Mouse (Mus musculus) CD8-positive naive resting alpha-beta T cell, adult 2 months (primary cell): ENCODE results near the gene Rasal2.

Experiments used
- DNase-seq, 2 experiments: peaks; one replicate each; pipeline ENCODE4 v3.0.0; 2022; ENCODE audit warnings: low read depth in 2 of 2, low spot score in 2 of 2

Gene Rasal2

DNA sequence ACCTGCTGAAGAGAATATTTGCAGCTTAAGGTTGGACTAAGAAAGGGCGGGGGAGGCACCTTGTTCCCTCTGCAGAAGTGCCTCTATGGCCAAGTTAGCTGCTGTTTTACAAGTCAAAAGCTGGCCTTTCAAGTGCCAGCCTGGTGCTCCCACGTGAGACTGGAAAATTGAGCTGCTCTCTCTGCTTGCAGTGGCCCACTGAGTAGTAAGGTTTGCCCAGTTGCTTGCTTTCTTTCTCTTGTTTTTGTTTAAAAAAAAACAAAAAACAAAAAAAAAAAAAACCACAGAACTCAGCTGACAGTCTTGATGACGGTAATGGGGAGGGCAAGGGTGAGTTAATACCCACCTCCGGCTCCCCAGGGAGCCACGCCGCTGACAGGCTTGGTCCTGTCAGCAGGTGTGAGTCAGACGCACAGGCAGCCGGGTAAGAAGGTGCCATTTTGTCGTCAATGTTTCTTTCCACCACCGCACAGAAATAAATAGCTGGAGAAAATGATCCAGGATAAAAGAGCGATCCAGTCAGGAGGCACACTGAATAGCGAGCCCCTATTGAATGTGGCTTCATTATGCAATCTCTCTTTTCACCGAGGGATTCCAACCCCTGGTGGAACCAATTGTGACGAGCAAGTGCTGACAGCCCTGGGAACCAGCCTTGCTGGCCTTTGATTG lies 27.7 kb upstream of the Rasal2 start:
- DNase-seq, result no peak

DNA sequence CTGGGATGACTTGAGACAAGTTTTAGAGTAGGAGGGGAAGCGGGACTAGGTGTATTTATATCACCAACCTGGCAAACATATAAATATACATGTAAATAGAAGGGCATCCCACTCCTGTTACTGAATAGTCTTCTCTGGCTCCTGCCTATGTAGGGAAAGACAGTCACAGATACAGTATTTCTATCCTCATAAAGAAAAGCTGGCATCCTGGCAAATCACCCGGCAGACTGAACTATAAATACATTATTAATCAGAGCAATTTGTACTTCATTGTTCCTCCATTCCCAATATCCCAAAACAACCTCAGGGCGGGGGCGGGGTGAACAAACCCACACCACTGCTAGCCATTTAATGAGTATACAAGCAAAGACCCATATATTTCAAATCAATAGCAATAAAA lies 26.7 kb upstream of the Rasal2 start:
- DNase-seq, result no peak

DNA sequence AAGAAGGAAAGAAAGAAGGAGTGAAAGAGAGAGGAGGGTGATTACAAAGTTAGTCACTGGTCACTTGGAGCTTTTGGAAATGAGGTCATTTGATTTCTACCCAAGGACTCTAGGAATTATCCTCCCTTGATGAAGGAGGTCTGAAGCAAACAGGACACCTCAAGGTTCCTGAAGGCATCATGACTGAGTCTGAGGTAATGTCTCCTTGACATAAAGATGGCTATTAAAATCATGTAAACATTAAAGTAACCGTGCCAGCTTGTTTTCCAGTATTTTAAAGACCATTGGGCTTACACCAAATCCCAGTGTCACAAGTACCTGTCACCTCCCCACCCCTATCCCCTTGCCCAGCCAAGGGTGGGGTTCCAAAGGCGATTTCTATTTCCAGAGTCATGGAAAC lies 25.9 kb upstream of the Rasal2 start:
- no peak for DNase-seq

DNA sequence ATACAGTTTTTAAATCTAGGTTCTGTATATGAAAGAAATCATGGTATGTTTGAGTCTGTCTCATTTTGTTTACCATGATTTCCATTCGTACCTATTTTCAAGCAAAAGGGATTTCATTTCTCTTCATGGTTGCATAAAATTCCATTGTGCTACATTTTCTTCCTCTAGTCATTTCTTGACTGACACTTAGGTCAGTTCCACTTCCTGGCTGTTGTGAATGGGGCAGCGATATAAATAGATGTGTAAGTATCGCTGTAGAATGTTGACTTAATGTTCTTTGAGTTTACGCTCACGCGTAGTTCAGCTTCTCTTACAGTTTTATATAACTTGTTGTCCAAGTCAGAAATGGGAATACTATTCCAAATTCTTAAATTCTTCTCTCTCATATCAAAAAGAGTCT lies 23.5 kb upstream of the Rasal2 start:
- DNase-seq, result no peak

DNA sequence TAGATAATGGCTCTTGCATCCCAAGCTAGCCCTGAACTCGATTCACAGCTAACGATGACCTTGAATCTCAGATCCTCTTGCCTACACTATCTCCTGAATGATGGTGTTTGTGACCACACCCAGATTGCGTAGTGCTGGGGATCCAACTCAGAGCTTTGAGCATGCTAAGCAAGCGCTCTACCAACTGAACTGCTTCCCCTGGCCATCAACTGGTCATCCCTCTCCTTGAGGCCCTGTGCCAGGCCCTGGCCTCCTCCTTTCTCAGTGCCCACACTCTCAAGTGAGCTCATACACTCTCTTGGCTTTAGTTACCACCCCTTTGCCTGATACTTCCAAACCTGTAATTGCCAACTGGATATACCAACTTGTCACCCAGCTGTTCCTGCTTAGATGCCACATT lies 22.0 kb upstream of the Rasal2 start:
- no peak for DNase-seq

DNA sequence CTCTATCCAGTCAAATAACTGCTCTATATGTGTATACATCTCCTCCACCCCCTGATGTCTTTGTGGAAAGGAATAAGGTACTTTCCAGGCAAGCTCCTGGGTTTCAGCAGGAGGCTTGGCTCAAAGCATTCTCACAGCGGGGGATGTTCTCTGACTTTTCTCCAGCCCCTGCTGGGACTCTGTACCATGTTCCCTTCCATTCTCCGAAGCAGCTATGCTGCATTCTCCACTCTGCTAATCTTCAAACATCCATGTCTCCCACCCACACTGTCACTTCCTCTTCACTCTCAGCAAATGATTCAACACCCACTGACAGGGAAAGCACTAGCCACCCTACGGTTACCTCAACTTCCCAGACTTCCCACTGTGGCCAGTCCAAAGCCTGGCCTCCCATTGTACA lies 20.9 kb upstream of the Rasal2 start:
- no peak for DNase-seq

DNA sequence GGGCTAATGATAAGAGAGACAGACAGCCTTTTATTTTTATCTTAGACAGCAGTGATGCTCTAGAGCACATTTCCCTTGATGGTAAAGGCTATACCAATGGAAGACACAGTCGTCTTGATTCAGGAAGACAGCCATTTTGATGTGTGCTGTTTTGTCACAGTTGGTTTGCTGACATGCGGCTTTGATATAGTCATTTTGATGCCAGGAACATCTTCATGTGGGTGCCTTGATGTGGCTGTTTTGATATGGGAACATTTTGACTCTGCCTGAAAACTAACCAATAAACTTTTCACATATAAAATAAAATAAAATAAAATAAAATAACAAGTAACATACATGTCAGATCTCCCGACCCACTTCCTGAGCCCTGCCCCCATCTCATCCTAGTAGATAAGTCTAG lies 16.0 kb upstream of the Rasal2 start:
- DNase-seq, result no peak

DNA sequence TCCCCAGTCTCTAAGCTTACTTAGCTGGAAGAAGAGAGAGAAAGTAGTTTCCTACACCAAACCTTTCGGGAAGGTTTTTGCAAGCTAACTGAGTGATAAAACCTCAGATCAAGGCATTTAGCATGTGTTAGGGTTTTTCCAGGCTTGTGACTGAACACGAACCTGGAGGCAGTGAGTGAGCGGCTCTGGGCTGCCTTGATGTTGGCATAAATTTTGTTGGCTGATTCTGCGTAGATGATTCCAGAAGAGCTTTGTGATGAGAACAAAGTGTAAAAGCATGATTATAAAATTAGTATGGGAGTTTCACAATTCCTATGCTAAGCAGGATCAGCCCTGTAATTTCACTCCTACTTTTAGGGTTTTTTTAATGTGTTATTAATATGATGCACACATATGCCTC lies 15.2 kb upstream of the Rasal2 start:
- no peak for DNase-seq

DNA sequence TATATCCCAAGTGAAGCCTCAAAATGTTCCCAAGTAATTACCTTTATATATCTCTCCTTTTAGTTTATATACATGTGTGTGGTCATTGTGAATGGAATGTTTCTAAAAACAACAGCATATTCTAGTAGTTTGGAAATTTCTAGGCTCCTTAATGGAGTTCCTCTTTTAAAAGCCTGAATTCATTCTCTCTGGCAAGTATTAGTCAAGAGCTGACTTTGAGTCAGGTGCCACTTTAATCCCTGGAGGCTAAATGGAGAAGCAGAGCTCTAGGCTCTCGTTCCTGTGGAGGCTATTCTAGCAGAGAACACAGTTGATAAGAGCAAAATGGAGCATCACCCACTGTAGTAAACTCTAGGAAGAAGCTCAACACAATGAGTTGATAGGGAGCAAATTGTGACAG lies 14.5 kb upstream of the Rasal2 start:
- DNase-seq, result no peak

DNA sequence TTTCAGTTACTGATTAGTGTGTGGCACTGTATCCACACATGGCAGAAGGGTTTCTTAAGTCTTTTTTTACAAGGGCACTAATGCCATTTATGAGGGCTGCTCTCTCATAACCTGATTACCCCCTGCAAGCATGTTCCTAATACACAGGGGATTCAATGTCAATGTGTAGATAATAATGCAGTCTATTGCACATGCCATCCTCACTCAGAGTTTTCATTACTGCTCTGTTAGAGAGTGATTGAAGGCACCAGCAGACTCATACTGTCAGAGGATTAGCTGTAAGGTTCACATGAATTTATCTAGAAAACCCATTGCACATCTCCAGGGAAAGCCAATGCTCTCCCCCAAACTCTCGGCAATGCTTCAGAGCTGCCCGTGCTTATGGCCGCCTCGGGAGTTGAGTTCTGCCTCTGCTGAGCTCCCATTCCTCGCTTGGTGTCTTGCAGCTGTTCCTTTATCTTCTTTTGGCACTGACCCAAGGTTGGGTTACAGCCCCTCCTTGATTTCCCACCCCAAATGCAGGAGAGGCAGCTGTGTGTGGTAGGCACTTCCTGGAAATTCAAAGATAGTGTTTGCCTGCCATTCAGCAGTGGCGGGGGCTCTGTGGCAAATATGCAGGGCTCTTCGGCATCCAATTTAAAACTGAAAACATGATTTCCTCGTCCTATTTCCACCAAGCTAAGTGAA lies 13.5 kb upstream of the Rasal2 start:
- DNase-seq, result no peak

DNA sequence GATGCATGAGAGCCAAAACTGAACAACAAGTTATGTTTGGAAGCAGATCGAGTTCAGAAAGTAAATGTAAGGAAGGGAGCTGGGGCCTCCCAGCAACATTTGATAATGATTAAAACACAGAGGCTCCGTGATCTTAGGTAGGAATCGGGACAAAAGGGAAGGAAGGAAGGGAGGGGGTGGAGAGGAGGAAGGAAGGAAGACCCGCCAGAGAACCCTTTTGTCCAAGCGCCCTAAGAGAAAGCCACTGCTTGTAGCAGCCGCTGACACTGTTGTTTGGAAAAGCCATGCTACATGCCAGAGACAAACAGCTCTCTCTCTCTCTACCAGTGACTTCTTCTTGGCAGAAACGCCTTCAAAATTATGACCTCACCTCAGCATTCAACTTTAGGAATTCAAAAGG lies 5.5 kb upstream of the Rasal2 start:
- no peak for DNase-seq

DNA sequence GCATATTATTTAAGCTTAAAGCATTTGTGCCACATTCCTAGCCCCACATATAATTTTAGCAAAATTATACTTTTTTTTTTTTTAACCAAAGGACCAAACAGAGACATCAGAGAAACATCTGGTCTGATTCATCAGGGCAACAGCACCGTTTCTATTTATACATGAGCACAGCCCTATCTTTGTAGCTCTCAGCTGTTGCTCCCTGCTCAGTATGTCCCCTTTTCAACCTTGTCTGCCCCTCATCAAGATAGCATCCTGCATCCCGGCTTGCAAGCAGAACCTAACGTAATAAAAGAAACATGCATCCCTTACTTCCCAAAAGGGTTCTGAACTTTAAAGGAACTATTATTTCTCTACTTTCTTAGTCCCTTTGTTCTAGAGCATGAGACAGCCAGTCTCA lies 5.0 kb upstream of the Rasal2 start:
- no peak for DNase-seq

DNA sequence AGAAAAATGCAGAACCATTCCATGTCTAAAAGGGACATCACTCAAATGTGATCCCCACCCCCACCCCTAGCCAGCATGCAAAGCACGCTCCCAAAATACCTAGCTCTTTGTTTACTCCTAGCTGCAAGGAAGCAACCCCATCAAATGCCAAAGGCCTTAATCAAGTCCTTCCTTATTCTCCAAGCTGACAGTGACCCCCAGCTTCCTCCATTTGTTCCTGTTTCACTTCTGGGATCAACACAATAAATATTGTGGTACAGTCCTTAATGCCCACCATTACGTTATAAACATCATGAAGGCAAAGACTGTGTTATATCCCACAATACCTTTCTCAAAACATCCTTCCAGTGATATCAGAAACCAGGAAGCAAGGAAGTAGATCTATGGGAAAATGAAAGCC lies 4.2 kb upstream of the Rasal2 start:
- no peak for DNase-seq

DNA sequence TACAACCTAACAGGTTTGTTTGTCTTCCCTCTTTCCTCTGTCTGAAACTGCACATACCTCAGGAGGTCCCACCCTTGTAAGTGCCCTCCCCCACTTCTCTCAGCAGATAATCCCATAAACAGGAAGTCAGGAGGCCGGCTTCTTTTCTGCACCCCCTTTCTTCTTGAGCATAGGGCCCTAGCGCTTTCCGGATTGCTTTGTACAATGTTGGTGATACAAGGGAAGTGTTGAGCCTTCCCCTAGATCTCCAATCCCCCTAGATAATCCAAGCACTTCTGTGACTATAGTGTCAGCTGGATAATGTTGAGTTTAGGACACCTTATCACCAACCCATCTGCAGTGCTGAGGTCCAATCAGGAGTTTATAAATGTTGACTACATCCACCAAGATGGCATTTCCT lies 3.4 kb upstream of the Rasal2 start:
- DNase-seq, result no peak

DNA sequence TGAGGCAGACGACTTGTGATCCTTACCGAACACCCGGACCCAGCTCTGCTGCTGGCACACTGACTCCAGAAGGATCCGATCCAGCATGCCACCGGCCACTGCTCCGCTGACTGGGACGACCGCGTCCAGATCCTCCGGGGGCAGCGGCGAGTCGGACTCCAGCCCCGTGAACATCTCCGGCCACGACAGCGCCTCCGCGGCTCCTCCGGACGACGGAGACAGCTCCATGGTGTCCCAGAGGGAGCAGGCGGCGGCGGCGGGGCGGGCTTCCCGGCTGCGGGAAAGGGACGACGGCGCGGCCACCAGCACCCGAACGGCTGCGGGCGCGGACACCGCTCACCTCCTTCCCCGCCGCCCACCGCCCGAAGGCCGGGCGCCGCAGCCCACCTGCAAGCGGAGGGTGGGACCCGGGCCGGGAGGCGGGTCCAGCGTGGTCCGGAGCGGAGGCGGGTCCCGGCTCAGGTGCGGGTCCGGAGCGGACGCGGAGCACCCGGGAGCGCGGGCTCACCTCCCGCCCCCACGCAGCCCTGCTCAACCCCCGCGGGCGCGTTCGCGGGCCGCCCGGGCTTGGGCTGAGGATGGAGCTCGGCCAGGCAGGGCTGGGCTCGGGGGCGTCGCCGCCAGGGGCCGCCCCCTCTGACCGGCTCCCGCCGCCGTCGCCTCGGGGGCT lies 549 bp downstream of the Rasal2 start:
- DNase-seq, result peak; percentile 3 to 11

DNA sequence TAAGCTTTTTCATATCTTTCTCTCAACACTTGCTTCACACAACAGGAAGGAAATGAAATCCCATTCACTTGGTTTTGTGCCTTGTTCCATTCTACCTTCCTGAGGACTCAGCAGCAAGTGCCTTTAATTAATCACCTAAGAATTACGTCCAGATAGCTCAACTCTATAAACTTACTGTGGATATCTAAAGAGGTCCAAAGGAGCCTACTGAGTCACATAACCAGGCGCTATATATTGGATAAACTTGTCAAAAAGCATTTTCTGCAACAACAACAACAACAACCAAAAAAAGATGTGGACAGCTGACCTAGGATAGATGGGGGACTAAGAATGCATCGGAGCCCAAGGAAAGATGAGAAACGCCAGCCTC lies 1.1 kb downstream of the Rasal2 start:
- no peak for DNase-seq

DNA sequence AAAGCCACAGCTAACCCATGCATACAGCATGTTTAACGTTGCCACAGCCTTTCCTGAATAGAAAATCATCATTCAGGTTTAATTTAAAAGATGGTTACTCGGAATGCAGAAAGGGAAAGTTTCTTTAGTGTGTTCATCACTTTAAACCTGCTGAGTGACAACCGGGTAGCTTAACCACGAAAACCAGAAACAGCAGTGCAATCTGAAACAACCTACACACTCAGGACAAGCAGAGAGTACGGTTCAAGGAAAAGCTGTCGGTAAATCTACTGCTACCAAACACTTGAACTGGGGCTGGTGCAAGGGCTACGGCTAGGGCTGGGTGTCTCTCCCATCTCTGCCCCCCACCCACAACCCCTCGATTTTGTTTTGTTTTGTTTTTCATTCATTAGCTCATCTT lies 1.5 kb downstream of the Rasal2 start:
- DNase-seq, result no peak

DNA sequence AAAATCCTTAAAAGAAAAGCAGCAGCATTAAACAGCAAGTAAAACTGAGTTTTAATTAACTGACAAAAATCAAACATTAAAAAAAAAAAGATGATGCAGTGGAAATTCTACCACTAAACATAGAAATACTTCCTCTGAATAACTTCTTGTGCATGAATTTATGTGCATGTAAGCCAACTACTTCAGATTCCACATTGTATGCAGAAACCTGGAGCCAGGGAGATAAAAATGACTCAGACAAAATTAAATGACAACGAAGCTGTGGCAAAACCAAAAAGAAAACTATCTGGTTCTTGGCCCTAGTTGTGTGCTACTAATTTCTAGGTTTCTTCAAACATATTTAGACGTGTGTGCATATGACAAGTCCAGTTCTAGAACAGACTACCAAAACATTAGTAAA lies 2.7 kb downstream of the Rasal2 start:
- DNase-seq, result no peak

DNA sequence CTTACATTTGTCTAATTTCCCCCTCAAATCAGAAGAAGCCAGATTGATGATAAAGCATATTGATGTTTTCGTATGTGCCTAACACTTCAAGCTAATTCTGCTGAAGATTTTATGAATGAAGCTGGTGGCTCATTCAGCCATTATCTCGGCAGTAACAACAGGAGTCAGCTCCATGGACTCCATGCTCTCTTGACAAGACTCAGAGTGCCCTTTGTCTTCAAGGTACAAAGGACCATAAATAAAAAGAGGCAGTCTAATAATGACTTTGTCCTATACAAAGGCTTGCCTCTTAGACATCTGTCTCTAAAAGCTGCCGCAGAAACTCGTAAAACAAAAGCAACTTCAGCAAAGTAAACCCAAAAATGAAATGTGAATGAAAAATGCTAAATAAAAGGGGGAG lies 24.4 kb downstream of the Rasal2 start:
- no peak for DNase-seq

DNA sequence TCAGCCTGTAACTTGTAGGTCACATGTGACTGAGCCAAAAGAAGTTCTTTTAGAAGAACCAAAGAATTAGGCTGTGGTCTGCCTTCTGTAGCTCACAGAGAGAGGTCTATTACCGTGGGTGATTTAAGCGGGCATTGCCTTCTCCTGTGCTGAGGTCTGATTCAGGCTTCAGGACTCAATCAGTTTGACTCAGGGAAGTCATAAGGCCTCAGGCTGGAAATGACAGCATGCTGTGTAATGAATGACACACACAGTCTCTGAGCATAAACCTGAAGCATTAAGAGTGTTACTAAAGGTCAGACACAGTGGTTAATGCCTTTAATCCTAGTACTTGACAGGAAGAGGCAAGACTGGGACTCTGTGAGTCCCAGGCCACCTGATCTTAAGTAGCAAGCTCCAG lies 31.7 kb downstream of the Rasal2 start:
- DNase-seq, result no peak

DNA sequence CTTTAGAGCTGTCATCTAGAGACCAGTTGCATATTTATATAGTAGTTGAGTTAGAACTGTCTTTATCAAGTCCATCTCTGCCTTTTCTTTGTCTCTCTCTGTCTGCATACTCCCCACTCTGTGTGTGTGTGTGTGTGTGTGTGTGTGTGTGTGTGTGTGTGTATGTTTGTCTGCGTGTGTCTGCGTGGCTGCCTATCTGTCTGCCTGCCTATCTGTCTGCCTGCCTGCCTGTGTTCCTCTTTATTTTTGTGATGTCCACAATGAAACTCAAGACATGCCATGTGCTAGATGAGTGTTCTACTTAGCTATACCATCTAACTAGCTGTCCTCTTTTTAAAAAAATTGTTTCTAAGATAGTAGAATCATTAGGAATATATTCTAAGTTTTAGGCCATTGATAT lies 42.0 kb downstream of the Rasal2 start:
- no peak for DNase-seq

DNA sequence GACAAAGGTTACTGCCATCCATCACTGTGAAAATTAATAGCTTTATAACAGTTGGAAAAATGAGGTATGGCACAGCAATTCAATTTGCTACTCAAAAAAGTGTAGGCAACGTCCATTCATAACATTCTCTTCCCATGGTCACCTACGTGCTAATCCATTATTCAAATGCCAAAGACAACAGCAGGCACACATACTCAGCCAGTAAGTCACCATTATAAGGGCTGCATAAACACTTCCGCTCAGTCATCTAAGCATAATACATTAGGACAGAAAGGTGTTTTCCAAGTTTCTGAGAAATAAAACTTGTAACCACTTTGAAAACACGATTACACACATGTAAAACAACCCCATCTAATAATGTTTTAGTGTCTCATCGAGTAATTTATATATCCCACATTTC lies 44.1 kb downstream of the Rasal2 start:
- no peak for DNase-seq

DNA sequence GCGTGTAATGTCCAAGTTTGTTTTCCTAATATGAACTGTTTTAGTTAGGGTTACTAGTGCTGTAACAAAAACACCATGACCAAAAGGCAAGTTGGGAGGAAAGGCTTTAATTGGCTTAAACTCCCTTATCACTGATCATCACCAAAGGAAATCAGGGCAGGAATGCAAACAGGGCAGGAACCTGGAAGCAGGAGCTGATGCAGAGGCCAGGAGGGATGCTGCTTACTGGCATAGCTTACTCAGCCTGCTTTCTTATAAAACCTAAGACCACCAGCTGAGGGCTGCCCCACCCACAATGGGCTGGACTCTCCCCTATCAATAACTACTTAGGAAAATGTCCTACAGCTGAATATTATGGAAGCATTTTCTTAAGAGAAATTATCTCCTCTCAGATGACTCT lies 65.7 kb downstream of the Rasal2 start:
- no peak for DNase-seq
